Mouse (Mus musculus) kidney, postnatal 0 days (tissue): ENCODE measurements around the gene She. TPM values are rescaled to one million over a fixed set of nuclear protein-coding genes. Genes with fewer than 3 reads are reported as not detected.

Experiments
- ATAC-seq: fragments of 200-750 bp; cut with Nextera tagmentation; replicated peaks from 2 replicates; pipeline ENCODE4 v1.8.0; 2017; ENCODE audit warnings: low read depth, moderate number of reproducible peaks, moderate TSS enrichment, moderate library complexity; ENCODE audit not compliant: low FRiP score
- DNase-seq: peaks from one replicate; pipeline ENCODE4 v3.0.0-alpha.2; 2016; ENCODE audit warnings: low spot score
- H3K27ac ChIP-seq: fragments of 300-500 bp; sonication (generic); 2 replicates; pipeline ENCODE4 v1.5.1; 2014; ENCODE audit warnings: mild to moderate bottlenecking
- H3K27me3 ChIP-seq: fragments of 300-500 bp; sonication (generic); 2 replicates; pipeline ENCODE4 v1.6.1; 2014; ENCODE audit warnings: low read length, mixed read lengths; ENCODE audit not compliant: insufficient read depth
- H3K36me3 ChIP-seq: fragments of 300-500 bp; sonication (generic); 2 replicates; pipeline ENCODE4 v1.6.1; 2014; ENCODE audit warnings: low read length, mixed read lengths; ENCODE audit not compliant: insufficient read depth
- H3K4me1 ChIP-seq: fragments of 300-500 bp; sonication (generic); replicated peaks from 2 replicates; pipeline ENCODE4 v1.6.1; 2014; ENCODE audit warnings: antibody characterized with exemption, low read length, mixed read lengths; ENCODE audit not compliant: insufficient read depth
- H3K4me2 ChIP-seq: fragments of 300-500 bp; sonication (generic); 2 replicates; pipeline ENCODE4 v1.6.1; 2014; ENCODE audit warnings: mild to moderate bottlenecking, low read length, moderate library complexity, mixed read lengths
- H3K4me3 ChIP-seq: fragments of 300-500 bp; sonication (generic); replicated peaks from 2 replicates; pipeline ENCODE4 v1.5.1; 2014; ENCODE audit warnings: low read depth, low read length
- H3K9ac ChIP-seq: fragments of 300-500 bp; sonication (generic); 2 replicates; pipeline ENCODE4 v1.6.1; 2014; ENCODE audit warnings: low read depth, low read length
- H3K9me3 ChIP-seq: fragments of 300-500 bp; sonication (generic); replicated peaks from 2 replicates; pipeline ENCODE4 v1.6.1; 2016; ENCODE audit warnings: low read length, inconsistent platforms, mixed read lengths
- CTCF ChIP-seq: IDR thresholded peaks from 2 replicates; pipeline ENCODE4 v1.5.1; 2016; ENCODE audit warnings: antibody characterized with exemption, low read depth, mild to moderate bottlenecking, moderate library complexity
- WGBS: fragments of 180-500 bp; shearing (Covaris S2); extraction: QIAGEN DNeasy Blood & Tissue Kit; methylation state at CpG from one replicate; pipeline ENCODE4 v1.1.7; 2014; 5-methylcytosine and 5-hydroxymethylcytosine counted together
- polyA plus RNA-seq: library from polyadenylated mRNA; unstranded; fragments of >200 nt; fragmentation: Nextera tagmentation; extraction: Ambion mirVana; gene quantifications from 2 replicates; pipeline ENCODE4 v1.2.1, GENCODE M21; 2015

Gene She
- polyA plus RNA-seq, 1 experiment from 2014 or later, result 5.9 TPM

GRCm38 (mm10) chr3:89875021-89875420, 43.9 kb downstream of the She start:
- Histone ChIP-seq H3K4me3 (no peak overlapping the region), H3K4me2 (no peak overlapping the region), H3K27ac (no peak overlapping the region; the same call in 1 of the 2 replicates), H3K9ac (no peak overlapping the region), H3K4me1 (peaks cover 9% of the 10 kb centered on the region), H3K36me3 (no peaks in the 10 kb centered on the region), H3K9me3 (no peaks in the 10 kb centered on the region; the same call in 1 of the 2 replicates), H3K27me3 (no peaks in the 10 kb centered on the region)
- no peak for ATAC-seq
- WGBS, result 55% methylated on average over 9 of the region's 9 CpGs
- no peak for TF ChIP-seq CTCF
- DNase-seq, result peak; percentile 72

GRCm38 (mm10) chr3:89875781-89876180, 44.6 kb downstream of the She start:
- Histone ChIP-seq H3K36me3 (no peaks in the 10 kb centered on the region), H3K9me3 (no peaks in the 10 kb centered on the region; the same call in 1 of the 2 replicates), H3K4me1 (peaks cover 6% of the 10 kb centered on the region), H3K4me3 (no peak overlapping the region), H3K9ac (no peak overlapping the region), H3K4me2 (no peak overlapping the region), H3K27ac (no peak overlapping the region), H3K27me3 (no peaks in the 10 kb centered on the region)
- no peak for DNase-seq
- 82% methylated on average over 8 of the region's 8 CpGs for WGBS
- TF ChIP-seq CTCF, result no peak
- no peak for ATAC-seq

- no peak overlapping the region for H3K4me2 ChIP-seq
- no peak overlapping the region for H3K27ac ChIP-seq
- 70% methylated on average over 4 of the region's 4 CpGs for WGBS
- ATAC-seq, result no peak
- no peak overlapping the region for H3K9ac ChIP-seq
- H3K4me1 ChIP-seq, result no peaks in the 10 kb centered on the region
- H3K27me3 ChIP-seq, result no peaks in the 10 kb centered on the region
- DNase-seq, result no peak
- no peak overlapping the region for H3K4me3 ChIP-seq
- no peaks in the 10 kb centered on the region; the same call in 1 of the 2 replicates for H3K9me3 ChIP-seq
- TF ChIP-seq CTCF, result no peak
- H3K36me3 ChIP-seq, result no peaks in the 10 kb centered on the region
Observed at GRCm38 (mm10) chr3:89876469-89876868, 45.3 kb downstream of the She start.

- 78% methylated on average over 8 of the region's 8 CpGs for WGBS
- no peak for ATAC-seq
Observed at GRCm38 (mm10) chr3:89877129-89877528, 46.0 kb downstream of the She start.

GRCm38 (mm10) chr3:89878456-89878855, 47.3 kb downstream of the She start:
- Histone ChIP-seq H3K4me3 (no peak overlapping the region), H3K27ac (no peak overlapping the region), H3K36me3 (no peaks in the 10 kb centered on the region), H3K4me2 (no peak overlapping the region), H3K27me3 (no peaks in the 10 kb centered on the region), H3K9me3 (no peaks in the 10 kb centered on the region), H3K9ac (no peak overlapping the region), H3K4me1 (no peaks in the 10 kb centered on the region)
- 56% methylated on average over 3 of the region's 3 CpGs for WGBS
- DNase-seq (no peak), ATAC-seq (no peak)
- no peak for TF ChIP-seq CTCF

More at GRCm38 (mm10) chr3:89877129-89877528, 46.0 kb downstream of the She start:
- no peaks in the 10 kb centered on the region for H3K4me1 ChIP-seq
- no peaks in the 10 kb centered on the region for H3K36me3 ChIP-seq
- no peak overlapping the region for H3K9ac ChIP-seq
- H3K9me3 ChIP-seq, result no peaks in the 10 kb centered on the region; the same call in 1 of the 2 replicates
- no peaks in the 10 kb centered on the region for H3K27me3 ChIP-seq
- H3K4me3 ChIP-seq, result no peak overlapping the region
- H3K4me2 ChIP-seq, result no peak overlapping the region
- H3K27ac ChIP-seq, result no peak overlapping the region
- no peak for TF ChIP-seq CTCF
- DNase-seq, result no peak

- no peak for DNase-seq
- Histone ChIP-seq H3K27me3 (no peaks in the 10 kb centered on the region), H3K4me1 (no peaks in the 10 kb centered on the region), H3K4me3 (no peak overlapping the region), H3K36me3 (no peaks in the 10 kb centered on the region), H3K9ac (no peak overlapping the region), H3K4me2 (no peak overlapping the region), H3K27ac (no peak overlapping the region), H3K9me3 (no peaks in the 10 kb centered on the region)
- no peak for ATAC-seq
- 55% methylated on average over 3 of the region's 3 CpGs for WGBS
- no peak; the same call in 1 of the 2 replicates for TF ChIP-seq CTCF
Observed at GRCm38 (mm10) chr3:89879326-89879725, 48.2 kb downstream of the She start.
